Mouse (Mus musculus) cerebellum, adult 2 months (tissue): ENCODE data around the gene Cnnm2.

Experiments used
- CTCF ChIP-seq: fragments of 200-500 bp; IDR thresholded peaks from 2 replicates; pipeline ENCODE4 v1.5.1; 2011; ENCODE audit warnings: low read depth, mild to moderate bottlenecking, control low read depth, low read length, moderate library complexity, borderline replicate concordance; ENCODE audit not compliant: insufficient read depth
- POLR2A ChIP-seq: fragments of 200-500 bp; IDR thresholded peaks from 2 replicates; pipeline ENCODE4 v1.6.1; 2011; ENCODE audit warnings: low read length, control low read depth, borderline replicate concordance; ENCODE audit not compliant: insufficient read depth

GRCm38 (mm10) chr19:46908207-46908606 lies 146.8 kb downstream of the Cnnm2 start:
- TF ChIP-seq POLR2A (no peak), CTCF (no peak)
